Mouse (Mus musculus) olfactory bulb, adult 2 months (tissue): ENCODE measurements around the gene Zdhhc14. TPM values are rescaled to one million over a fixed set of nuclear protein-coding genes. Genes with fewer than 3 reads are reported as not detected.
A peak's percentile ranks its signal among the peaks of the same experiment; 100 is the strongest.

Source experiments
- H3K27ac ChIP-seq: fragments of 200-500 bp; 2 replicates; pipeline ENCODE4 v1.5.1; 2012; ENCODE audit warnings: low read depth, low read length; ENCODE audit not compliant: insufficient read depth
- H3K4me1 ChIP-seq: fragments of 200-500 bp; 2 replicates; pipeline ENCODE4 v1.6.1; 2012; ENCODE audit warnings: low read length; ENCODE audit not compliant: control insufficient read depth, insufficient read depth
- H3K4me3 ChIP-seq: fragments of 200-500 bp; 2 replicates; pipeline ENCODE4 v1.5.1; 2012; ENCODE audit warnings: mild to moderate bottlenecking, low read depth, low read length, moderate library complexity; ENCODE audit not compliant: insufficient read depth
- CTCF ChIP-seq: fragments of 200-500 bp; IDR thresholded peaks from 2 replicates; pipeline ENCODE4 v1.5.1; 2012; ENCODE audit warnings: low read depth, mild to moderate bottlenecking, low read length, moderate library complexity; ENCODE audit not compliant: insufficient read depth
- POLR2A ChIP-seq: fragments of 200-500 bp; IDR thresholded peaks from 2 replicates; pipeline ENCODE4 v1.6.1; 2012; ENCODE audit warnings: mild to moderate bottlenecking, low read depth, low read length, moderate library complexity; ENCODE audit not compliant: insufficient read depth
- WGBS: fragments of 180-500 bp; shearing (Covaris S2); methylation state at CpG from one replicate; pipeline ENCODE4 v1.1.7; 2018; 5-methylcytosine and 5-hydroxymethylcytosine counted together
- polyA plus RNA-seq: library from polyadenylated mRNA; stranded (reverse); fragments of >200 nt; gene quantifications from 2 replicates; pipeline ENCODE4 v1.2.4, GENCODE M21; 2012; ENCODE audit warnings: low replicate concordance; ENCODE audit not compliant: missing spikeins, insufficient read depth, insufficient read length

Gene Zdhhc14
- polyA plus RNA-seq, 1 experiment = not detected

DNA sequence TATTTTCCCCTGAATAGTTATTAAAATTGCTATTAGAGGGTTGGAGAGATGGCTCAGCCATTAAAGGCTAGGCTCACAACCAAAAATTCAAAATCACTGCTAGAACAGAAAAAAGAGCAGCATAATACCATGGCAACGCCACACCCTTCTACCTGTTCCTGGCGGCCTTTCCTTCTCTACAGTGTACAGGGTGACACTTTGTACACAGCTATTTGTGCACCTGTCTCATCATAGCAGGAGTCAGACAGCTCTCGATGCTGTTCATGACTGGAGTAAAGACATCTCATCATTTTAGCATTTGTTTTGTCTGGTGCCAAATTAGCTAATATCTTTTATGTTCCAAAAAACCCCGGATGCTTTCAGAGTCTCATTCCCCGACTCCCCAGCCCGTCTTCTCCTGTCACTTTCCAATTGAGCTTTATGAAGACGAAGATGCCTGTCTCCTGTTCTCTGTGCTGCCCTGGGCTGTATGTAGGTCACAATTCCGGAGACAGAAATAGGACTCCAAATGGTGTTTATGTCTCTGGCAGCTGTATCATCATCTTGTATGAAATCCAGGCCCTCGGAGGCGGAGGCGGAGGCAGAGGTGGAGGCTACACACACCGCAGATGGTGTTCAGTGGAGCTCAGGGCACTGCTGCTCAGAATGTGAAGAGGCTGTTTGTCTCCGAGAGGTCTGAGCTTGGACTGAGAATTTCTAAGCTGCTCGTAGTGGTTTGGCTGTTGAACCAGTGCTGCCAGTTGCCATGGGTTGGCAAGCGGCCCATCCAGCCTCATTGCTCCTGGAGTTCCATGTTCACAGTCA is 150.8 kb downstream of the Zdhhc14 start:
- Histone ChIP-seq H3K27ac (peak overlapping the region; percentile 89), H3K4me1 (peaks cover 17% of the 10 kb centered on the region), H3K4me3 (no peak overlapping the region)
- no peak for TF ChIP-seq POLR2A
- WGBS = 34% methylated on average over 15 of the region's 15 CpGs

DNA sequence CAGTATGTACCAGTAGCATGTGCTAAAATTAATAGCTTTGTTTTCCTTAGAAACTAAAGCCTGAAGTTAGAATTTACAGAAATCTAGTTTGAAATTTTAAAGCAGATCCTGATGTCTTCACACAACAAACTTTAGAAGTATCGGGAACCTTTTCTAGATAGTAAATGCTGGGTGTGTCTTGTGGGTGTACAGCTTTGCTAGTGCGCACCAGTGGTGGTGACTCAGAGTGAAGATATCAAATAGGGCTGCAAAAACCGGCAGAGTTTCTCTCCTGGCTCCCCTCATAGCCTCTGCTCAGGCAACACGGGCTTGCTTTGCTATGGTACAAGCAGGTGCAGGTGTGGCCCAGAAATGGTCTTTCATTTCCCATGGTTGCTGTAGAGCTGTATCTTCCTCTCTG is 157.8 kb downstream of the Zdhhc14 start:
- 54% methylated on average over 4 of the region's 4 CpGs for WGBS
- H3K4me1 ChIP-seq = peaks cover 10% of the 10 kb centered on the region
- H3K4me3 ChIP-seq = no peak overlapping the region
- no peak for TF ChIP-seq POLR2A
- TF ChIP-seq CTCF = no peak
- no peak overlapping the region for H3K27ac ChIP-seq

DNA sequence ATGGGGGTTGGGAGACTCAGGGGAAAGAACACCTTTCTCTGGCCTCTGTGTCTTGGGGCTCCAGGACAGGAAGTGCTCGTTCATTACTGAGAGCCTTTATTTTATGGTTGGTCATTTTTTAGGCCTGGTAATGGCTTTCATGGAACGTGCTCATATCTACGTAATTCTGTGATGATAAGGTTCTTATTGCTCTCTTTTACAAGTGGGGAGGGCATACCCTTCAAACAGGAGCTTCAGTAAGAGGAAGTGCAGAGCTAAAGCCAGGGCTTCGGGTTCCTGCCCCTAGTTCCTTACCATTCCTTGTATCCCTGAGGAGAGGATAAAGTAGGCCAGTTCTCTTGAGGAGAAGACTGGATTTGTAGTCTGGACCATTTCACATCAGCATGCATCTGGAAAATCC is 158.3 kb downstream of the Zdhhc14 start:
- 93% methylated on average over 4 of the region's 4 CpGs for WGBS
- Histone ChIP-seq H3K4me3 (no peak overlapping the region), H3K27ac (no peak overlapping the region), H3K4me1 (peaks cover 10% of the 10 kb centered on the region)
- TF ChIP-seq POLR2A = no peak
- TF ChIP-seq CTCF = no peak

DNA sequence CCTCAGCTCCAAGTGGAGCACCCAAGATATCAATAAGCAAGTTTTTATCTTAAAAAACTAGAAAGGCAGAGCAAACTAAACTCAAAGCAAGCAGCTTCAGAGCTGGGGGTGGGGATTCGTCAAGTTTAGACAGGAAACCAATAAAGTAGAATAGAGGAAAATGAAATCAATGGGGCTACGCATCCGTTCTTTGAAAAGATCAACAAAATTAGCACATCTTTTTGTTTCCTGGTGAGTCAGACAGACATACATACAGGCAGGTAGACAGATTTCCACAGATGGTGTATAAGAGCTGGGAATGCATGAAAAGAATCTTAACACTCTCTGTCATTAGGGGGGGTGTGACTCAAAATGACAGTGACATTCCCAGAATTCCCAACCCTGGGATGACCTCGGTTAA is 159.2 kb downstream of the Zdhhc14 start:
- 94% methylated on average over 4 of the region's 4 CpGs for WGBS
- H3K27ac ChIP-seq = no peak overlapping the region
- H3K4me3 ChIP-seq = no peak overlapping the region
- TF ChIP-seq CTCF (no peak), POLR2A (no peak)
- H3K4me1 ChIP-seq = peaks cover 10% of the 10 kb centered on the region

DNA sequence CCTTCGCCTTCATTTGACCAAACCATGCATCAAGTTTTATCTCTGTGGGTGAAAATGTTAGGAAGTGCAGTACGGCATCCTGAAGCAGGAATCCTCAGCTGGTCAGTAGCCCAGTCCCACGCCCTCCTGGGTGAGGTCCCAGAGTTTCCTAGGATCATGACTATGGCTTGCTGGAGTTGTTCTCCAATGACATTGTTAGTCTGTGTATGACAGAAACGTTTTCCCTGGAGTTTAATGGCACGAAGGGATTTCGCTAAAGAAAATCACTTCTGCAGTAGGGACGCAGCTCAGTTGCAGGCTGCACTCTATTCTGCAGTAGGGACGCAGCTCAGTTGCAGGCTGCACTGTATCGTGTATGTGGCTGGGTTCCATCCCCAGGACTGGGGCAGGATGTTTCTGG is 161.6 kb downstream of the Zdhhc14 start:
- TF ChIP-seq CTCF (no peak), POLR2A (no peak)
- WGBS = 74% methylated on average over 9 of the region's 9 CpGs
- H3K4me1 ChIP-seq = peaks cover 4% of the 10 kb centered on the region
- no peak overlapping the region for H3K4me3 ChIP-seq
- no peak overlapping the region for H3K27ac ChIP-seq

DNA sequence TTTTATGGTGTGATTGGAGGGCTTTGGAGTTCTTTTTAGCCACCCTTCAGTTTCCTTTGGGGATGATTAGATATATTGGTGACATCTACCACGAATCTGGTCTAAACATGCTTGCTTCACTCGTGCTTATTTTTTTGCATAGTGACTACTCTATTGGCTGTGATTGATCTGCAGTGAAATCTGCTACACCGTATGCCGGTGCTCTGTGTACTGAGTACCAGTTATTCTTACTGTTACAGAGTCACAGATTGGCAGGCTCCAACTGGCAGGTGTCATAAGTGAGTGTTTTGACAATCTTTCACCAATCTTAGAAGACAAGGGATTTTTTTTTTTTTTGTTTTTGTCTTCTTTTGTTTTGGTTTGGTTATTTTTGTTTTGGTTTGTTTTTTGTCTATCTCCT is 163.2 kb downstream of the Zdhhc14 start:
- no peak overlapping the region for H3K4me3 ChIP-seq
- WGBS = 96% methylated on average over 4 of the region's 4 CpGs
- TF ChIP-seq POLR2A (no peak), CTCF (no peak)
- H3K4me1 ChIP-seq = peaks cover 4% of the 10 kb centered on the region
- H3K27ac ChIP-seq = no peak overlapping the region

DNA sequence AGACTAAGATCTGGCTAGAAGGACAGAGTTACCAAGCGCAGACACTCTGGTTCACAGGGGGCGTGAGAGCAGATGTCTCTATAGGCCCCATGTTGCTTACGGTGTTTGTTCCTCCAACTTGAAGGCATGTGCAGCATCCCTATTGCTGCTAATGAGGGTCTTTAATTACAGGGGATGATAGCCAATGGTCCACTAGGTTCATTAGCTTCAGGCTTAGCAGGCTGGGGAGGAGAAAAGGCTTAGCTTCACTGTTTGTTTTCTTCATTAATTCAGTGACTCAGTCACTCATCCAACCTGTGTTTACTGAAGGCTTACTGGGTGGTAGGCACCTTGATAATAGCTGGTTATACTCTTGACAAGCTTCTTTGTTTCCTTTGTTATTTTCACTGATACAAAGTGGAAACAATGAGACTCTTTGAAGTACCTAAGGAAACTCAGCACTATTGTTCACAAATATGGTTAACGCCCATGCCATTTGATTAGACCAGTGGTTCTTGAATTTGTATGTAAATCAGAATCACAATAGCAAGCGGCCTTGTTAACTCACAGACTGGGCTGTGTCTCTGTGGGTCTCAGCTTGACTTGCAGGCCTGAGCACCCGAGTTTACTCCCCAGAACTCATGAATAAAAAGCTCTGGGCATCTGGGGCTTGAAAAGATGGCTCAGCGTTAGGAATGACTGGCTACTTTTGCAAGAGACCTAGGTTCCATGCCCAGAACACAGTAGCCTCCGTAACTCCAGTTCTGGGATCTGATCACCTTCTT is 168.1 kb downstream of the Zdhhc14 start:
- Histone ChIP-seq H3K27ac (no peak overlapping the region), H3K4me3 (no peak overlapping the region), H3K4me1 (peaks cover 7% of the 10 kb centered on the region)
- TF ChIP-seq CTCF (no peak), POLR2A (no peak)
- 54% methylated on average over 8 of the region's 8 CpGs for WGBS

DNA sequence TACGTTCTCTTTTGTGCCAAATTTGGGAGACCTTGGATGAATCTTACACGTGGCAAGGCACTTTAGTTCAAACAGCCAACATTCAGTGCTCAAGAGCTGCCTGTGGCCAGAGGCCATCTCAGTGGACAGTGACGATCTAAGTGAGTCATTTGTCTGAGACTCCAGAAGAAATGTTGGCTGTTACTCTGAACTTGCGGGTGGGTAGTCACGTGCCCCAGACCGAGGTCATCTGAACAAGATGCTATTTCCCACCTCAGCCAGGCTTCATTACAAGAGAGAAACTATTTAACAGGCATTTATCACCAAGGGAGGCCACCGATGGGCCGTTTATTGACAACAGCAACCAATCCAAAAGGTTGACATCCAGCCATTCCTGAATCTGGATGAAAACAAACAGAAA is 174.3 kb downstream of the Zdhhc14 start:
- Histone ChIP-seq H3K27ac (no peak overlapping the region), H3K4me1 (no peaks in the 10 kb centered on the region), H3K4me3 (no peak overlapping the region)
- TF ChIP-seq POLR2A (no peak), CTCF (no peak)
- 79% methylated on average over 8 of the region's 8 CpGs for WGBS

DNA sequence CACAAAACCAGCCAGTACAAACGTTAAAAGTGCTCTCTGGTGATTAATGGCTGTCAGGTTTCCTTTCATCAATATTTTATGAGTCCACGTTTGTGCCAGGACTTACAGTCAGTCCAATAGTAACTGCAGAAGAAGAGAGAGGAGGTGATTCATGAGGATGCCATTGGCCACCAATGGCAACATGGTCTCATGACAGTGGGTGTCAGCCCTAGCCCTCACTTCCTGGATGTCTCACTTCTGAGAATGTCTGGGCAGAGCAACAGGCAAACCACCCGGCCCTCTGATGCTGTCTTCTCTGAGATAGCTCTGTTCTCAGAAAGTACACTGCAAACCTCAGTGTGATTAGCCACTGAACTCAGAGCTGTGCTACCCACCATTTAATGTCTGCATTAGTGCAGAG is 176.1 kb downstream of the Zdhhc14 start:
- no peak overlapping the region for H3K27ac ChIP-seq
- no peak for TF ChIP-seq POLR2A
- TF ChIP-seq CTCF = no peak
- H3K4me3 ChIP-seq = no peak overlapping the region
- H3K4me1 ChIP-seq = no peaks in the 10 kb centered on the region
- WGBS = 73% methylated on average over 3 of the region's 3 CpGs
